Mouse (Mus musculus) erythroblast, embryonic 14.5 days (primary cell): ENCODE results near the gene Cd274.

ENCODE experiments used
- GATA1 ChIP-seq: IDR thresholded peaks from 2 replicates; pipeline ENCODE4 v1.6.1; 2012; ENCODE audit warnings: low read length, inconsistent platforms, mixed read lengths
- TAL1 ChIP-seq: IDR thresholded peaks from 3 replicates; pipeline ENCODE4 v1.6.1; 2012; ENCODE audit warnings: low read length, inconsistent platforms, mixed read lengths

GRCm38 (mm10) chr19:29345636-29346035 lies 21.6 kb upstream of the Cd274 start:
- no peak for TF ChIP-seq GATA1
- no peak for TF ChIP-seq TAL1
